In the genomic region with DNA sequence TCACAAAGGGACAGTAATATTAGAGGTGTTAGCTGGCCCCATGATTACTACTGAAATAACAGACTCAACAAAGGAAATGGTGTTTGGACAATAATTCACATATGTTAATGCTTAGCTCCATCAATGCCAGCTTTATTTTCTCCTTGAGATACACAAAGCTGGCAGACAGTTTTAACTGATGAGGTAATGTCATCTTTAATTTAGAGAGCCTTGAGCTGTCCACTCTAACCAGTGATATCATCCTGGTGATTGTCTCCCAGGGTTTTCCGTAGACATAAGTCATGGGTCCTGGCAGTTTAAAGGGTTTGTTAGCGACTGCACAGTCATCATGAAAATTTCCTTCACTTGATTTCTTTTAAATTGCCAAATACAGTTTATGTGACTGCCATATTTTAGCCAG, we compare ENCODE assay signal across 12 mouse cellular contexts. TPM values are rescaled to one million over a fixed set of nuclear protein-coding genes. Genes with fewer than 3 reads are reported as not detected.
A peak's percentile ranks its signal among the peaks of the same experiment; 100 is the strongest.
DNase-seq lines count a peak whose midpoint lies in the region; ATAC-seq and TF ChIP-seq lines count a peak whose summit lies in the region.
"Had no signal": no experiment of that assay in that cellular context is flagged by ENCODE, and none has a peak within 500 bp of the region (broad histone marks: within the 10 kb centered on the region; RNA-seq: fewer than 3 reads in every experiment).

No protein-coding gene starts in this region.

- no peaks in the 10 kb centered on the region for H3K36me3 ChIP-seq in hindbrain, embryonic 10.5 days
- H3K36me3 ChIP-seq in hindbrain, embryonic 16.5 days (ENCODE audit: control insufficient read depth, insufficient read depth, low read length) = no peaks in the 10 kb centered on the region
- H3K36me3 ChIP-seq in hindbrain, embryonic 13.5 days = peaks cover 4% of the 10 kb centered on the region; the same call in 1 of the 2 replicates

- no peak overlapping the region for H3K4me2 ChIP-seq in hindbrain, embryonic 16.5 days (ENCODE audit: low read length)
- no peak overlapping the region for H3K4me2 ChIP-seq in hindbrain, embryonic 13.5 days

- 69% methylated on average over 2 of the region's 2 CpGs for WGBS in hindbrain, embryonic 10.5 days
- WGBS in hindbrain, embryonic 16.5 days = 45% methylated on average over 2 of the region's 2 CpGs
- 55% methylated on average over 2 of the region's 2 CpGs for WGBS in hindbrain, embryonic 13.5 days

- peak; percentile 57 for DNase-seq in adrenal gland, adult 2 months
- DNase-seq in adrenal gland, adult 18-20 months (ENCODE audit: low spot score in 2 of 2) = no peak
- no peak for DNase-seq in hindbrain, embryonic 10.5 days (ENCODE audit: low spot score)
- peak; percentile 56 for DNase-seq in 3T3-L1 (ENCODE audit: low read depth, low spot score)
- no peak for DNase-seq in right cerebral cortex, adult 18-20 months
- no peak for DNase-seq in left cerebral cortex, adult 2 months (ENCODE audit: extremely low spot score in 1 of 2, low spot score in 2 of 2)
- DNase-seq: embryo, embryonic 11 days; gastrocnemius, postnatal 10 days; kidney, adult 9 months; right cerebral cortex, postnatal 25 days had no signal

- H3K27ac ChIP-seq in hindbrain, embryonic 10.5 days = peak overlapping the region; percentile 59; the same call in 1 of the 2 replicates
- H3K27ac ChIP-seq in hindbrain, embryonic 16.5 days (ENCODE audit: low read depth, low read length) = no peak overlapping the region; the same call in 1 of the 2 replicates
- H3K27ac ChIP-seq in hindbrain, embryonic 13.5 days = peak overlapping the region; percentile 73
- H3K27ac ChIP-seq in left cerebral cortex, adult 2 months = no peak overlapping the region

- H3K4me1 ChIP-seq in hindbrain, embryonic 10.5 days (replicated peaks) = peaks cover 35% of the 10 kb centered on the region
- peaks cover 17% of the 10 kb centered on the region for H3K4me1 ChIP-seq in hindbrain, embryonic 16.5 days (ENCODE audit: control insufficient read depth, insufficient read depth, low read depth, low read length)
- H3K4me1 ChIP-seq in hindbrain, embryonic 13.5 days (replicated peaks) = peaks cover 34% of the 10 kb centered on the region

- H3K9ac ChIP-seq in hindbrain, embryonic 16.5 days (ENCODE audit: low read depth, low read length) = no peak overlapping the region
- no peak overlapping the region for H3K9ac ChIP-seq in hindbrain, embryonic 13.5 days

- no peak for ATAC-seq in hindbrain, embryonic 16.5 days
- no peak for ATAC-seq in hindbrain, embryonic 13.5 days (ENCODE audit: low FRiP score)

- H3K27me3 ChIP-seq in hindbrain, embryonic 10.5 days (ENCODE audit: insufficient read depth, poor library complexity, severe bottlenecking) = 0 out of 2 replicates have a peak, but pooled peaks cover under 1% of the 10 kb centered on the region
- H3K27me3 ChIP-seq in hindbrain, embryonic 16.5 days (replicated peaks; ENCODE audit: control insufficient read depth, insufficient read depth, low read length) = no peaks in the 10 kb centered on the region
- no peaks in the 10 kb centered on the region for H3K27me3 ChIP-seq in hindbrain, embryonic 13.5 days

- TF ChIP-seq CTCF in left cerebral cortex, adult 2 months (IDR thresholded peaks at IDR 0.05) = no peak

- H3K4me3 ChIP-seq in hindbrain, embryonic 10.5 days = no peak overlapping the region
- no peak overlapping the region for H3K4me3 ChIP-seq in hindbrain, embryonic 16.5 days (ENCODE audit: low read length)
- H3K4me3 ChIP-seq in hindbrain, embryonic 13.5 days = no peak overlapping the region
- no peak overlapping the region for H3K4me3 ChIP-seq in left cerebral cortex, adult 2 months

- intact Hi-C loops in left cerebral cortex, adult 2 months (cut with DNase I) = no loop called here

- H3K9me3 ChIP-seq in hindbrain, embryonic 10.5 days = no peaks in the 10 kb centered on the region
- no peaks in the 10 kb centered on the region for H3K9me3 ChIP-seq in hindbrain, embryonic 16.5 days (ENCODE audit: control insufficient read depth, low read length)
- no peaks in the 10 kb centered on the region for H3K9me3 ChIP-seq in hindbrain, embryonic 13.5 days

RNA-seq across cellular contexts. Expression of a gene that starts 58.5 kb away (rescaled TPM):
- 100 to 1,000 TPM in 1 of 2 experiments, 10 to 100 TPM in 1; 74.4 to 130 TPM for total RNA-seq in adrenal gland, adult 2 months (2021)
- 24.4 and 31.1 TPM in 2 replicates for polyA plus RNA-seq in adrenal gland, adult 2 months (2012; rRNA removed)
- total RNA-seq in adrenal gland, adult 18-20 months (2021) = 10 to 100 TPM; 72.6 to 94.3 TPM
- polyA plus RNA-seq in hindbrain, embryonic 10.5 days (2016; fragmentation: Nextera tagmentation; extraction: Ambion mirVana) = 34.8 and 39.2 TPM in 2 replicates
- 82.9 and 87.0 TPM in 2 replicates for polyA plus RNA-seq in hindbrain, embryonic 16.5 days (2015; fragmentation: Nextera tagmentation; extraction: Ambion mirVana)
- 82.5 and 90.4 TPM in 2 replicates for polyA plus RNA-seq in hindbrain, embryonic 13.5 days (2015; fragmentation: Nextera tagmentation; extraction: Ambion mirVana)
- total RNA-seq in left cerebral cortex, adult 2 months (2021) = 10 to 100 TPM; 27.5 to 29.2 TPM

Comparison
In these comparisons a context has a peak if more than half of its experiments do, and no peak if none do; other contexts are left out.
1. DNase-seq: peak in adrenal gland, adult 2 months (single experiment) and 3T3-L1 (single experiment); none in adrenal gland, adult 18-20 months (0 of 2), hindbrain, embryonic 10.5 days (single experiment), right cerebral cortex, adult 18-20 months (single experiment) and left cerebral cortex, adult 2 months (0 of 2).
2. H3K27ac ChIP-seq: peak in hindbrain, embryonic 10.5 days (single experiment) and hindbrain, embryonic 13.5 days (single experiment); none in hindbrain, embryonic 16.5 days (single experiment) and left cerebral cortex, adult 2 months (single experiment).